Mouse (Mus musculus): ENCODE measurements around the gene Rad51b. TPM values are rescaled to one million over a fixed set of nuclear protein-coding genes. Genes with fewer than 3 reads are reported as not detected.

Rad51b gene
- total RNA-seq, 2 experiments from 2014 or later: 0.36 TPM; not detected in 1

DNA sequence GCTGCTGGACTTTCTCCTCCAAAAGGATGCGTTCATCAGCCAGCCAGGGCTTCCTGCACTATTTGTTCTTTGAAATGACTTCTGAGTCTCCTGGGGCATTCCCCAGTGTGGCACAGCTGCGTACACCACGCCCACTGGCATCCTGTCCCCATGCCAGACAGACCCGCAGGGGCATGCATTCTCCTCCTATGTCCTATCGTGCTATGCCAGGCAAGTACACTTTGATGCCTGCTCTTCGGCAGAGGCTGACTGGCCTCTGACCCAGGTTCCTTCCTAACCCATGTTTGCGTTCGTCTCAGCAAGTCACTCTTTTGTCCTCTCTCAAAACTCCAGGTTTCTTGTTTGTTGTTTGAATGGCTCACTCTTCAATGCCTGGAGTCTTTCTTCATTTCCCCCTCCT lies 454.7 kb downstream of the Rad51b start:
- no peak overlapping the region for H3K4me3 ChIP-seq
- TF ChIP-seq CTCF (IDR thresholded peaks at IDR 0.05): no peak
- no peak for DNase-seq (ENCODE audit: extremely low spot score in 1 of 2, low spot score in 2 of 2)
- intact Hi-C loops (cut with DNase I): no loop called here
- no peak overlapping the region for H3K27ac ChIP-seq

DNA sequence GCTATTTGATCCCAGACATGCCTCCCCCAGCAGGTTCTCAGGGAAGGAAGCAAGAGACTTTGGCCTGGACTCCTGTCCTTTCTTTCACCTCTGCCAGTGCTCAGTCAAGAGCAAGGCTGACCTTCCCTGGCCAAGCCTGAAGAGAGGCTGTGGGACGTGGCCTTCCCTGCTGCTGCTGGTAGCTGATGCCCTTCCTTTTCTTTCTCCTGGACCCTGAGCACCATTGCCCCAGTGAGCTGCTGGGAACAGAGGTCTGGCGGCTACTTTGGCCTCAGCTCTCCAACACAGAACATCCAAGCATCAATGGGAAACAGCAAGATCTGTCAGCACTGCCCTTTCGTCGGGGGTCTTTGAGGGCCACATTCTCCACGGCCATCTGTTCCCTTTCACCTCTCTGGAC lies 455.1 kb downstream of the Rad51b start:
- no peak for TF ChIP-seq CTCF (IDR thresholded peaks at IDR 0.05)
- intact Hi-C loops (cut with DNase I): no loop called here
- no peak for DNase-seq (ENCODE audit: extremely low spot score in 1 of 2, low spot score in 2 of 2)
- Histone ChIP-seq H3K4me3 (no peak overlapping the region), H3K27ac (no peak overlapping the region)

DNA sequence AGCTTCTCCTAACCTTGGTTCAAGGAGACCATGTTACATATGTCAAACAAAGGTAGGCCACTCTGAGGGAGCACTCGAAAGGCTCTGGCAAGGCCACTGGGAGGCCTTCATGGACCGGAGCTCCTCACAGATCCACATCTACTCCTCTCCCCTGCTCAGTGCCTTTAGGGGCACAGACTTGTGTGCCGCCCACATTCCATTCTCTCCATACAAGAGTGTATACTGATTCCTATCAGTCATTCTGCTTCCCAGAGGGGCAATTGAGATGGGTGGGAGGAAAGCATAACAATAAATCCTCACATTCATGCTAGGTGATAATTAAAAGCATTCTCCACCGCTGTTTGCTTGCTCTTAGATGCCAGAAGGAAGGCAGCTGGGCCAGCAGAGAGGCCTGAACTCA lies 458.5 kb downstream of the Rad51b start:
- DNase-seq (ENCODE audit: extremely low spot score in 1 of 2, low spot score in 2 of 2): no peak
- no peak for TF ChIP-seq CTCF (IDR thresholded peaks at IDR 0.05)
- Histone ChIP-seq H3K27ac (no peak overlapping the region), H3K4me3 (no peak overlapping the region)
- intact Hi-C loops (cut with DNase I): no loop called here

DNA sequence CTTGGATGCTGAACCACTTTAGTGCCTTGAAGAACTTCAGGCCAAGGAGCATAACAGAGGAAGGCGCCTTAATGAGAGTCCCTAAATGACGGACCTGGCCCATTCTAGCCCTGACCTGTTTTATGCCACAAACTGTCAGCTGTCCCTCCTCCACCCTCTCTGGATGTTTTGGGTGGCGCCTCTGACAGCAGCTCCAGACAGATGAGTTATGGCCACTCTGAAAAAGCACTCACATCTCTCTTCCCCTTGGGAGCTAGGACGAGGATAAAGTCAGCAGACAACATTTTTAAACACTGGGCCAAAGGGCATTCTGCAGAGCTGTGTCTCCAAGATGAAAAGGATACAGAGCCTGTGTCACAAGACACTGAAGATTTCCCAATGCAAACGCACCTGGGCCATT lies 459.3 kb downstream of the Rad51b start:
- DNase-seq (ENCODE audit: extremely low spot score in 1 of 2, low spot score in 2 of 2): no peak
- Histone ChIP-seq H3K27ac (no peak overlapping the region), H3K4me3 (no peak overlapping the region)
- TF ChIP-seq CTCF (IDR thresholded peaks at IDR 0.05): no peak
- intact Hi-C loops (cut with DNase I): no loop called here

DNA sequence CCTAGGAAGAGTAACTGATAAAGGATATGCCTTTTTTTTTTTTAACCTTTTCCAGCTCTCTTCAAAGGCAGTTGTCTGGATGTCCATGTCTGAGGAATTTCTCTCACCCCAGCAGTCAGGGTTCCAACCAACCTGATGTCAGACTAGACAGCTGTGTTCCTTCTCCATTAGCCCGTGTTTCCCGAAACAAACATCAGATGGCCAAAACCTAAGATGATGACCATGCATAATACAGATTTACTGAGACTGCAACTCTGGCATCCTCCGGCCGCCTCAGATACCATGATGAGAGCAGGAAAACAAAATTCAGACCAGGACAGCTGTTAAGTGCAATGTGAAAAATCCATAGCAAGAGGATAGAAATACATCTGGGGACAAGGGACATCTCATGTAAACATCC lies 460.7 kb downstream of the Rad51b start:
- intact Hi-C loops (cut with DNase I): no loop called here
- DNase-seq (ENCODE audit: extremely low spot score in 1 of 2, low spot score in 2 of 2): no peak
- no peak for TF ChIP-seq CTCF (IDR thresholded peaks at IDR 0.05)
- Histone ChIP-seq H3K4me3 (no peak overlapping the region), H3K27ac (no peak overlapping the region)

- H3K27ac ChIP-seq: no peak overlapping the region
- intact Hi-C loops (cut with DNase I): no loop called here
- no peak for DNase-seq (ENCODE audit: extremely low spot score in 1 of 2, low spot score in 2 of 2)
- no peak overlapping the region for H3K4me3 ChIP-seq
- no peak; the same call in none of the 2 replicates for TF ChIP-seq CTCF (IDR thresholded peaks at IDR 0.05)
Observed at GRCm38 (mm10) chr12:79759180-79759902, 462.3 kb downstream of the Rad51b start.

DNA sequence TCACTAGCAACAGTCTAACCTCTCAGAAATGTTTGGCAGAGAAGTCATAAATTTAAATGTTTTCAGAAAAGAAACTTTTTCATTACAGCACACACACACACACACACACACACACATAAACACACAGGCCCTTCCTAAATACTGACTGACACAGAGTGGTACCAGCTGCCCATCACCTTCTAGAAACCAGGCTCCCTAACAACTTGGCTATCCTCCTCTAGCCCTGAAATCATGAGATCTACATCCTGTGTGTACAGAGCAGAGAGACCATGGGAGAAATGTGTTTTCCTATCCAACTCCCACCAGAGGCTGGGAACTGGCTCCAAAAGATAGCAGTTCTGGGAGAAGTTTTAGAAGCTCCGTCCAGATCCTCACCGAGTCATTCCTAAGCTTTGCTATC lies 464.1 kb downstream of the Rad51b start:
- Histone ChIP-seq H3K4me3 (no peak overlapping the region), H3K27ac (no peak overlapping the region)
- no peak for DNase-seq (ENCODE audit: extremely low spot score in 1 of 2, low spot score in 2 of 2)
- no peak for TF ChIP-seq CTCF (IDR thresholded peaks at IDR 0.05)
- intact Hi-C loops (cut with DNase I): no loop called here

DNA sequence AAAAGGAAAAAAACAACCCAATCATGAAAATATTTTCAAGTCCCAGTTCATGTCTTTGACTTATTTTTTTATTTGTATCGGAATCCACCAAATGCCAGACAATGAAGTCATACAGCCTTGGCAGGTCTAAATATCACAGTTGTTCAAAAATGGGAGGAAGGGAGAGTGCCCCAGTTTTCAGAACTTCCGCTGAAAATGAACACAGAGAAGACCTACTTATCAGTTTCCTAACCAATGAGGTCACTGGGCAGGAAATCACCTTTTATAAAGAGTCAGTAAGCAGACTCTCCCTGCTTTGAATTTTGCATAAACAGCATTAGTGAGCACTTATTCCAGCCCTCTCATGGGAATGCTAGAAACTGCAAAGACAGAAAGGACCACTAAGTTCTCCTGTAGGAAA lies 465.0 kb downstream of the Rad51b start:
- Histone ChIP-seq H3K27ac (no peak overlapping the region), H3K4me3 (no peak overlapping the region)
- intact Hi-C loops (cut with DNase I): no loop called here
- TF ChIP-seq CTCF (IDR thresholded peaks at IDR 0.05): no peak
- no peak for DNase-seq (ENCODE audit: extremely low spot score in 1 of 2, low spot score in 2 of 2)

GRCm38 (mm10) chr12:79762570-79763275 lies 465.6 kb downstream of the Rad51b start:
- H3K4me3 ChIP-seq: no peak overlapping the region
- DNase-seq (ENCODE audit: extremely low spot score in 1 of 2, low spot score in 2 of 2): no peak
- no peak for TF ChIP-seq CTCF (IDR thresholded peaks at IDR 0.05)
- H3K27ac ChIP-seq: no peak overlapping the region
- intact Hi-C loops (cut with DNase I): no loop called here

GRCm38 (mm10) chr12:79766116-79766515 lies 469.0 kb downstream of the Rad51b start:
- DNase-seq (ENCODE audit: extremely low spot score in 1 of 2, low spot score in 2 of 2): no peak

GRCm38 (mm10) chr12:79768741-79769322 lies 471.8 kb downstream of the Rad51b start:
- TF ChIP-seq CTCF (IDR thresholded peaks at IDR 0.05): no peak
- intact Hi-C loops (cut with DNase I): no loop called here
- Histone ChIP-seq H3K27ac (no peak overlapping the region), H3K4me3 (no peak overlapping the region)
- DNase-seq (ENCODE audit: extremely low spot score in 1 of 2, low spot score in 2 of 2): no peak

More at GRCm38 (mm10) chr12:79766116-79766515, 469.0 kb downstream of the Rad51b start:
- Histone ChIP-seq H3K4me3 (no peak overlapping the region), H3K27ac (no peak overlapping the region)
- TF ChIP-seq CTCF (IDR thresholded peaks at IDR 0.05): no peak
- intact Hi-C loops (cut with DNase I): no loop called here

GRCm38 (mm10) chr12:79769763-79770162 lies 472.7 kb downstream of the Rad51b start:
- DNase-seq (ENCODE audit: extremely low spot score in 1 of 2, low spot score in 2 of 2): no peak
- no peak for TF ChIP-seq CTCF (IDR thresholded peaks at IDR 0.05)
- intact Hi-C loops (cut with DNase I): no loop called here
- Histone ChIP-seq H3K27ac (no peak overlapping the region), H3K4me3 (no peak overlapping the region)

Data from left cerebral cortex, adult 2 months (tissue).